Mouse (Mus musculus) stomach, embryonic 14.5 days (tissue): ENCODE measurements at regions not wholly inside any gene's neighbourhood (a gene's known extent, or its start where the extent isn't known, plus 50 kb on each side); places are given as distances from the start of the nearest gene placed in this dataset.

Source experiments
- ATAC-seq: fragments of 200-750 bp; cut with Nextera tagmentation; 2 replicates; pipeline ENCODE4 v1.8.0; 2017; ENCODE audit warnings: low read depth, moderate TSS enrichment; ENCODE audit not compliant: insufficient number of reproducible peaks, insufficient read depth, low FRiP score
- H3K27ac ChIP-seq: fragments of 300-500 bp; sonication (generic); 2 replicates; pipeline ENCODE4 v1.5.1; 2014; ENCODE audit warnings: mild to moderate bottlenecking, low read length, moderate library complexity, mixed read lengths
- H3K27me3 ChIP-seq: fragments of 300-500 bp; sonication (generic); 2 replicates; pipeline ENCODE4 v1.6.1; 2014; ENCODE audit warnings: low read length, control low read depth, mixed read lengths; ENCODE audit not compliant: control insufficient read depth, insufficient read depth
- H3K36me3 ChIP-seq: fragments of 300-500 bp; sonication (generic); 2 replicates; pipeline ENCODE4 v1.6.1; 2014; ENCODE audit warnings: mild to moderate bottlenecking, control low read depth, low read length, moderate library complexity, mixed read lengths; ENCODE audit not compliant: control insufficient read depth, insufficient read depth
- H3K4me1 ChIP-seq: fragments of 300-500 bp; sonication (generic); 2 replicates; pipeline ENCODE4 v1.6.1; 2014; ENCODE audit warnings: low read length, control low read depth, mixed read lengths; ENCODE audit not compliant: control insufficient read depth, insufficient read depth
- H3K4me2 ChIP-seq: fragments of 300-500 bp; sonication (generic); replicated peaks from 2 replicates; pipeline ENCODE4 v1.6.1; 2014; ENCODE audit warnings: low read depth, low read length, control low read depth
- H3K4me3 ChIP-seq: fragments of 300-500 bp; sonication (generic); 2 replicates; pipeline ENCODE4 v1.5.1; 2014; ENCODE audit warnings: low read depth, low read length, control low read depth
- H3K9ac ChIP-seq: fragments of 300-500 bp; sonication (generic); replicated peaks from 2 replicates; pipeline ENCODE4 v1.6.1; 2014; ENCODE audit warnings: low read depth, mild to moderate bottlenecking, control low read depth, low read length, moderate library complexity, mixed read lengths
- H3K9me3 ChIP-seq: fragments of 300-500 bp; sonication (generic); 2 replicates; pipeline ENCODE4 v1.6.1; 2016; ENCODE audit warnings: low read depth, low read length, control low read depth; ENCODE audit not compliant: control insufficient read depth
- WGBS: fragments of 180-500 bp; shearing (Covaris S2); extraction: QIAGEN DNeasy Blood & Tissue Kit; methylation state at CpG from one replicate; pipeline ENCODE4 v1.1.7; 2014; 5-methylcytosine and 5-hydroxymethylcytosine counted together

GRCm38 (mm10) chr6:52435358-52435757 is 122.1 kb downstream of the Evx1 start:
- H3K36me3 ChIP-seq = no peaks in the 10 kb centered on the region
- H3K27me3 ChIP-seq = no peaks in the 10 kb centered on the region
- no peak overlapping the region for H3K4me3 ChIP-seq
- 82% methylated on average over 5 of the region's 5 CpGs for WGBS
- H3K27ac ChIP-seq = no peak overlapping the region
- no peak overlapping the region for H3K4me2 ChIP-seq
- no peak overlapping the region for H3K9ac ChIP-seq
- H3K4me1 ChIP-seq = no peaks in the 10 kb centered on the region
- no peak for ATAC-seq
- no peaks in the 10 kb centered on the region for H3K9me3 ChIP-seq

GRCm38 (mm10) chr6:52438366-52438765 is 125.1 kb downstream of the Evx1 start:
- no peaks in the 10 kb centered on the region for H3K36me3 ChIP-seq
- no peak overlapping the region for H3K4me3 ChIP-seq
- no peak overlapping the region for H3K27ac ChIP-seq
- no peak overlapping the region for H3K4me2 ChIP-seq
- H3K4me1 ChIP-seq = no peaks in the 10 kb centered on the region
- ATAC-seq = no peak
- H3K27me3 ChIP-seq = no peaks in the 10 kb centered on the region
- WGBS = 45% methylated on average over 8 of the region's 8 CpGs
- no peaks in the 10 kb centered on the region for H3K9me3 ChIP-seq
- no peak overlapping the region for H3K9ac ChIP-seq

- Histone ChIP-seq H3K9me3 (no peaks in the 10 kb centered on the region), H3K27me3 (no peaks in the 10 kb centered on the region), H3K4me1 (no peaks in the 10 kb centered on the region), H3K9ac (no peak overlapping the region), H3K36me3 (no peaks in the 10 kb centered on the region), H3K4me3 (no peak overlapping the region), H3K4me2 (no peak overlapping the region), H3K27ac (no peak overlapping the region)
- no peak for ATAC-seq
- 70% methylated on average over 7 of the region's 7 CpGs for WGBS
These were observed 125.9 kb downstream of the Evx1 start for GRCm38 (mm10) chr6:52439204-52439603.

- ATAC-seq = no peak
- 60% methylated on average over 3 of the region's 3 CpGs for WGBS
- H3K36me3 ChIP-seq = no peaks in the 10 kb centered on the region
These were observed 126.9 kb downstream of the Evx1 start for GRCm38 (mm10) chr6:52440160-52440559.

GRCm38 (mm10) chr6:52443112-52443984 is 130.1 kb downstream of the Evx1 start:
- H3K27ac ChIP-seq = no peak overlapping the region
- no peak overlapping the region for H3K9ac ChIP-seq
- H3K4me1 ChIP-seq = no peaks in the 10 kb centered on the region
- no peaks in the 10 kb centered on the region for H3K36me3 ChIP-seq
- 40% methylated on average over 24 of the region's 24 CpGs for WGBS
- H3K9me3 ChIP-seq = no peaks in the 10 kb centered on the region
- ATAC-seq = no peak
- no peaks in the 10 kb centered on the region for H3K27me3 ChIP-seq
- no peak overlapping the region; the same call in 1 of the 2 replicates for H3K4me2 ChIP-seq
- H3K4me3 ChIP-seq = no peak overlapping the region

More at GRCm38 (mm10) chr6:52440160-52440559, 126.9 kb downstream of the Evx1 start:
- Histone ChIP-seq H3K4me3 (no peak overlapping the region), H3K4me2 (no peak overlapping the region), H3K9ac (no peak overlapping the region), H3K27ac (no peak overlapping the region), H3K4me1 (no peaks in the 10 kb centered on the region), H3K9me3 (no peaks in the 10 kb centered on the region), H3K27me3 (no peaks in the 10 kb centered on the region)

- WGBS = 65% methylated on average over 11 of the region's 11 CpGs
- ATAC-seq = no peak
These were observed 145.5 kb downstream of the Evx1 start for GRCm38 (mm10) chr6:52458828-52459227.

GRCm38 (mm10) chr6:52461186-52461585 is 147.9 kb downstream of the Evx1 start:
- no peak for ATAC-seq
- Histone ChIP-seq H3K9me3 (peaks cover 5% of the 10 kb centered on the region; the same call in 1 of the 2 replicates), H3K27me3 (no peaks in the 10 kb centered on the region), H3K36me3 (no peaks in the 10 kb centered on the region), H3K4me3 (no peak overlapping the region), H3K4me2 (no peak overlapping the region), H3K27ac (no peak overlapping the region), H3K4me1 (no peaks in the 10 kb centered on the region), H3K9ac (no peak overlapping the region)
- WGBS = 82% methylated on average over 2 of the region's 2 CpGs

More at GRCm38 (mm10) chr6:52458828-52459227, 145.5 kb downstream of the Evx1 start:
- no peak overlapping the region for H3K9ac ChIP-seq
- H3K9me3 ChIP-seq = peaks cover 5% of the 10 kb centered on the region; the same call in 1 of the 2 replicates
- no peaks in the 10 kb centered on the region for H3K27me3 ChIP-seq
- H3K4me1 ChIP-seq = no peaks in the 10 kb centered on the region
- H3K36me3 ChIP-seq = no peaks in the 10 kb centered on the region
- no peak overlapping the region for H3K4me3 ChIP-seq
- H3K27ac ChIP-seq = no peak overlapping the region
- H3K4me2 ChIP-seq = no peak overlapping the region

GRCm38 (mm10) chr6:52463369-52463768 is 150.1 kb downstream of the Evx1 start:
- Histone ChIP-seq H3K4me2 (no peak overlapping the region), H3K36me3 (no peaks in the 10 kb centered on the region), H3K9ac (no peak overlapping the region), H3K9me3 (no peaks in the 10 kb centered on the region), H3K27me3 (no peaks in the 10 kb centered on the region), H3K4me3 (no peak overlapping the region), H3K27ac (no peak overlapping the region), H3K4me1 (no peaks in the 10 kb centered on the region)
- ATAC-seq = no peak
- WGBS = 87% methylated on average over 12 of the region's 12 CpGs
